Mouse (Mus musculus) adrenal gland, postnatal 25 days (tissue): ENCODE data around the gene Pdcd1lg2. TPM values are rescaled to one million over a fixed set of nuclear protein-coding genes. Genes with fewer than 3 reads are reported as not detected.

Source experiments
- DNase-seq: peaks from one replicate; pipeline ENCODE4 v3.0.0; 2021; ENCODE audit warnings: mixed read lengths
- total RNA-seq: library from RNA; stranded (reverse); gene quantifications from 2 replicates; pipeline ENCODE4 v1.2.3, GENCODE M21; 2021

The Pdcd1lg2 gene
- total RNA-seq, 1 experiment from 2014 or later: not detected

DNA sequence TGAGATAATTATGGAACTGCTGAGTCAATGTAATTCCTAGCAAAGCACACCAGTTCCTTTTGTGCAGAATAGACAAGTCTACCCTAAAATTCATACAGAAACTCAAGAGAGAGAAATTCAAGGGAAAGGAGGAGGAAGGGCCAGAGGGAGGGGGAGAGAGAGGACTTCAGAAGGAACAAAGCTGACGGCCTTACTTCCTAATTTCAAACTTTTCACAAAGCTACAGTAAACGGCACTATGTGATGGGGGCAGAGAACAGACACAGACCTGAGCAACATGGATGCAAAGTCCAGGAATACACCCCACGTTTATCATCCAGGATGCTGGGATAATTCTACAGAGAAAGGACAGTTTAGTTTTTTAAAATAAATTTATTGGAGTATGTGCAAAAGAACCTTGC lies 8.8 kb downstream of the Pdcd1lg2 start:
- no peak for DNase-seq

DNA sequence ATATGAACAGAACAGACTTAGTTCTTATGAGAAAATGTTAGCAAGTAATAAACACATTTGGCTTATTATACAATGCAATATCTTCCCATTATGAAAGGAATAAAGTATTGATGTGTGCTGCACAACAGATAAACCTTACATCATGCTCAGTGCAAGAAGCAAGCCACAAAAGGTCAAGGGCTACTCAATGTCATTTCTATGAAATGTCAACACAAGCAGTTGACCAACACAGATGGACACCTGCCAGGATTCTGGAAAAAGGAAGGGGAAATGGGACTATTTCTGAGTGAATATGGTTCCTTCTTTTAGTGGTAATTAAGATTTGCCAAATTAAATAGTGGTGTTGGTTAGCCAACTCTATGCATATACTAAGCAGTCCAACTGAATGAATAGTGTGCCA lies 9.2 kb downstream of the Pdcd1lg2 start:
- DNase-seq: peak; percentile 19

DNA sequence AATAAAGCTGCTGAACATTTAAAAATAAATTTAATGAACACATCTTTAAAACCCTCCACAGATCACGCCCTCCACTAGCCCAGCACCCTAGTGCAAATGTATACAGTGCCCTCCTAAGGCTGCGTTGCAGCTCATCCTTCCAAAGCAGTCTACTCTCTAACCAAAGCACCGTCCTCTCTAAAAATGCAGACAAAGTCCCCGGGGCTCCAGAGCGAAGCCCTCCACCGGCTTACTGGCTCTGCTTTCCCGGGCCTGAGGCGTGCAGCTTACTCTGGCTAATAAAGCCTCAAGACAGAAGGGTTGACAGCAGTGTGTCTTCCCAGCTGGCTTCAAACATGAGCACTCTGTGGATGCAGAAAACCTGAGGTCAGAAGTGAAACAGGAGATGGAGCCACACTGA lies 9.7 kb downstream of the Pdcd1lg2 start:
- no peak for DNase-seq

DNA sequence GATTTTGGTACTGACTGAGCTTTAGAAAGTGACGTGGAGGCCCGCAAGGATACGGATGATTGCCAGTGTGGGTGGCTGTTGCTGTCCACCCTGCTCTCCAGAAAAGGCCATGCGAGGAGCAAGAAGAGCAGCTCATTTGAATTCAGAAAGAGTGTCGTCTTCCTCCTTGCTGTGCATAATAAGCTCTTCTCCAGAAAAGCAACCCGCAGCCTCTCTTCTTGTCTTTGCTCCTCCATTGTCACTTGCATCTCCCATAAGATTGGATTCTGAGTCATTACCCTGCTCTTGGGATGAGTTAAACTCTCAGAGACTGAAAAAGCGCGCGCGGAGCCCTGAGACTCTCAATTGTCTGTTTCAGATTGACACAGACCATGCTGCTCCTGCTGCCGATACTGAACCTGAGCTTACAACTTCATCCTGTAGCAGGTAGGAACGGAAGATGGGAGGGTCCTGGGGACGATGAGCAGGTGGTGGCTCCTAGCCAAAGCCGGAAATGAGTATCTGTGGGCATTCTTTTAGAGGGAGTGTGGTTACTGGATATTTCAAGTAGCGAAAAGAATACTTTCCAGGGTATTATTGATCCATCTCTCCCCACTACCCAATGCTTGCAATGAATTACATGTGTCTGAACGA lies 11.4 kb downstream of the Pdcd1lg2 start:
- no peak for DNase-seq

DNA sequence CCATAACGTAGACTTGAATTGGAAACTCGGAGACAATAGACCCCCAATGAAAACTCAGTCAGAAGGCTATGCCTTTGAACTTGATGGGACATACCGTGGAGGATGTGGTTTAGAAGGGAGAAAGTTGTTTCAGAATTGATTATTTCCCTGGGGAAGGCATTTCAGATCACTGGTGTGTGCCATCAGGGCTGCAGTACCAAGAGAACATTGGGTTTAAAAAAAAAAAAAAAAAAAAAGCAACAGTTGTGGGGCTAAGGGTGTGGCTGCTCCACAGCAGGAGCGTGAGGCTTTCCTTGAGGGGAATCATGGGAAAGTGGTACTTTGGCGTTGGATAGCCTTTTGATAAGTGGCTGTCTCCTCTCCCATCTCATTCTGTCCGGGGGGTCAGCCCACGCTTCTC lies 12.1 kb downstream of the Pdcd1lg2 start:
- DNase-seq: no peak

DNA sequence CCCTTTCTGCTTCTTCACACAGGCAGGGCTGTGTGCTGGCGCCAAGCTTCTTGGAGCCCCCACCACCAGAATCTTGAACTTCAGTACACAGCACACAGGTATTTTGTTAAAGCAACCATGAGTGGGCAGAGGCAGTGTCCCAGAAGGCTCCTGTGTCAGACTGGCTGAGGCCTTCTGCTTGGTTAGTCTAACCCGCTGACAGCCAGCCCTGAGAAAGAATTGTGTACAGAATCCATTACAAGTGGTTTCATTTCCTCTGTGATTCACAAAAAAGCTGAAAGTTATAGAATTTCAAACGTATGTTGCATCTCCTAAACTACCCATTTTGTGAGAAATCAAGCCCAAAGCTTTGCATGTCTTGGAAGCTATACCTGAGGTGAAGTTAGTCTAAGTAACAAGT lies 19.8 kb downstream of the Pdcd1lg2 start:
- DNase-seq: no peak

DNA sequence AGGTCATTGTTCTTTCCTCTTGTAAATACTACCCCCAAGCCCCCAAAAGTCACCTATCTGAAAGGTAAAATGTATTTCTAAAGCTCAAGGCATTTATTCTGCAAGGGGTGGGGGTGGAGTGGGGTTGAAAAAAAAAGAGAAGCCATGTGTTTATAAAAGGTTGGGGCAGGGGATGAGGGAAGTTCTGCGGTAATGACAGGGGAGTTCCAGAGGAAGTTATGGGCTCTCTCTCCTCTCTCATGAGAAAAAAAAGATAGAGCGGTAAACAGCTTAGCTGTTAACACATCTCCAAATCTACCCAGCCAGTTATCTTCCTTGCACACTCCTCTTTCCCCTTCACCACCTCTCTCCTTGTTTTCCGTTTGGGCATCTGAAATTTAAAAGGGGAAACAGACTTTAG lies 20.2 kb downstream of the Pdcd1lg2 start:
- DNase-seq: no peak

DNA sequence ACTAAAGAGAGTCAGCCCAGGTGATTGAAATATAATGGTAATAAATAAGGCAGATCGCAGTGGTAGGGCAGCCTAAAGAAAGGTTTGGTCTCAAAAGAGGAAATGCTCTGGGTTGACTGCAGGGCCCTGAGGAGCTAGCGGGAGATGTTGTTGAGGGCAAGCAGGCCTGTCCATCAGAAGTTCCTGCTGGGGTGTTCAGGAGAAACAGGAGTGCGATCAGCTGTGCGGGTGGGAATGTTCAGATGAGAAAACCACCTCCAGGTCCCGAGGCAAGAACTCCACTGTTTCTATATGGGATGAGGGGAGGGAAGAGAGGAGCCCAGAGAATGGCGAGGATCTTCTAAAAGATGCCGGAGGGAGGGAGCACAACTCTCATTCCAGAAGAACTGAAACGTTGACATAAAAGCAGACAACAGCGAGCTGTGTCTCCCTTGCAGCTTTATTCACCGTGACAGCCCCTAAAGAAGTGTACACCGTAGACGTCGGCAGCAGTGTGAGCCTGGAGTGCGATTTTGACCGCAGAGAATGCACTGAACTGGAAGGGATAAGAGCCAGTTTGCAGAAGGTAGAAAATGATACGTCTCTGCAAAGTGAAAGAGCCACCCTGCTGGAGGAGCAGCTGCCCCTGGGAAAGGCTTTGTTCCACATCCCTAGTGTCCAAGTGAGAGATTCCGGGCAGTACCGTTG lies 26.2 kb downstream of the Pdcd1lg2 start:
- no peak for DNase-seq

DNA sequence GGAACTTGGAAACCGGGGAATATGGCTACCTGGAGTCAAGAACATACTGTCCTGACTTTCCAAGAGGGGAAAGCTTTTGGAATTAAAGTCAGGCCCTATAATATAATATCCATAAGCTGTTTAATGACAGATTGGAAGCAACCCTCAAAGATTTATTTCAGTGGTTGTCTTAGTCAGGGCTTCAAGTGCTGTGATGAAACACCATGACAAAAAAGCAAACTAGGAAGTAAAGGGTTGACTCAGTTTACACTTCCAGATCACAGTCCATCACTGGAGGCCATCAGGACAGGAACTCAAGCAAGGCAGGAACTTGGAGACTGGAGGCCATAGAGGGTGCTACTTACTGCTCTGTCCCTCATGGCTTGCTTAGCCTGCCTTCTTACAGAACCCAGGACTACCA lies 27.1 kb downstream of the Pdcd1lg2 start:
- no peak for DNase-seq

DNA sequence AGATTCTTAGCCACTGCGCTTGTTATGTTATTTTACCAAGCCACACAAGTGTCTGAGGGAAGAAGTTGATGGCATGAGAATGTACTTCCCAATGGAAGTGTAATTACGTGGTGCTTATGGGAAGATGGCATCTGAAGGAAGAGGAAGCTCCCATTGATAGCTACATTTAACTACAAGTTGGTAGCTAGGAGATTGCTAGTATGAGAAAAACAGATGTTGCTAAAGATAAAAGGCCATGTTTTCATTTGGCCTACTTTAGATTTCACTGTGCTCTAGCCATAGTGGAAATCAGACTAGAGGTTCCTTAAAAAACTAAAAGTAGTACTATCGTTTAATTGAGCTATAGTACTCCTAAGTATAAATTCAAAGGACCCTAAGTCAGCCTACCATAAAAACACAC lies 28.5 kb downstream of the Pdcd1lg2 start:
- no peak for DNase-seq

DNA sequence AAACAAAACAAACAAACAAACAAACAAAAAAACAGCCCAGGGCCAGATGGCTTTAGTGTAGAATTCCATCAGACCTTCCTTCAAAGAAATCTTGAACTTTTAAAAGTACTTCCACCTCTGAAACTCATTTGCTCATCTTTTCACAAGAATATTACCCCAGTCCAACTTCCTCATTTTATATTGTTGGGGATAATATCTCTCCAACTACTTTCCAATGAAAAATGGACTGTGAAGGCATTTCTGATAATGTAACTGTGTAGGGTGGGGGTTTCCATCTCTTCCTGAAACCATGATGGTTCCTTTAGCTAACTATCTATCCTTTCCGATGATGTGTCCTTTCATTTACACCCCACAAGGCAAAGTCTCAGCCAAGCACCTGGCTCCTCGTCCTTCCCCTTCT lies 31.8 kb downstream of the Pdcd1lg2 start:
- no peak for DNase-seq

DNA sequence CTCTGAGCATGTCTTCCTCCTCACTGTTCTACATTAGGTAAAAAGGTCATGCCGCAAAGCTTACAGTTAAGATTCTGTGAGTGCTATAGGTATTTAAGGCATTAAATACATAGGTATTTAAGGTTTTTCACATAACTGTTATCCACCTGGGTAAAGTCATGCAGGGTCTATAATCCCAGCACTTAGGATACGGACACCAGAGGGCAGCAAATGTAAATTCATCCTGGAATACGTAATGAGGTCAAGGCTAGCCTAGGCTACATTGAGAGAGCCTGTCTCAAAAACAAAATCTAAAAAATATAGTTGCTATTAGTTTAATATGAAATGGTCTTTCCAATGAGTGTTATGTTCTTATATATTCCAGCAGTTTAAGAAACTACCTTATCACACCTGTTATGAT lies 33.6 kb downstream of the Pdcd1lg2 start:
- no peak for DNase-seq

DNA sequence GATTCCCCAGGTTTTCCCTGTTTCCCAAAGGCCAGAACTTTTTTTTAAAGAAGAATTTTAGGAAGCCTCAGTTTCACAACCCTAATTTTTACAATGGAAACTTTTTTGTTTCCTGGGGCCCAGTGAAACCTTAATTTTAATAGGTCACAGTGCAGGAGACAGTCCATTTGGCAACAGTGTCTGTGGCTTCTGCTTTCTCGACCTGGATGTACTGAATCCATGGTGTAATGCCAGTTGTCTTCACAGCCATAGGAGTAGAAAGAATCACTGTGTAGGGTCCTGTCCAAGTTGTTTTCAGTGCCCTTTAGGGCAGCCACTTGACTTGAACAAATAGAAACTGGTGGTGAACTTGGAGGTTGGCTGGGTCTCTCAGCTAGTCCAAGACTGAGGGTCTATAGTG lies 37.7 kb downstream of the Pdcd1lg2 start:
- no peak for DNase-seq

DNA sequence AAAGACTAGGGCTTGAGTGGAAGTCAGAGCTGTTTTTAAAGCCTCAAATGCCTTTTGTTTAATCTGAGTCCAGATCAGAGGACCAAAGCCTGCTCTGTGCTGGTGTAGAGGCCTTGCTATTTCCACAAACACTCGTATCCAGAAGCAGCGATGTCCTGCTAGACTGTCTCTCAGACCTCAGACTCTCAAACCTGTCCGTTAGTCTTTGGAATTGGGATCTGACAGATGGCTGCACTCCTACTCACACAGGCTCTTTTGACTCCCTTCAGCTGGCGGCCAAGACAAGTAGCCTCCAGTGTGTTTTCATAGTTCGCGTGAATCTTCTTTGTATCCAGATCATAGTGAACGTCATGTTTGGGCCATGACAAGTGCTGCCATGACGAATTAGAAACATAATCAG lies 39.7 kb downstream of the Pdcd1lg2 start:
- DNase-seq: no peak

DNA sequence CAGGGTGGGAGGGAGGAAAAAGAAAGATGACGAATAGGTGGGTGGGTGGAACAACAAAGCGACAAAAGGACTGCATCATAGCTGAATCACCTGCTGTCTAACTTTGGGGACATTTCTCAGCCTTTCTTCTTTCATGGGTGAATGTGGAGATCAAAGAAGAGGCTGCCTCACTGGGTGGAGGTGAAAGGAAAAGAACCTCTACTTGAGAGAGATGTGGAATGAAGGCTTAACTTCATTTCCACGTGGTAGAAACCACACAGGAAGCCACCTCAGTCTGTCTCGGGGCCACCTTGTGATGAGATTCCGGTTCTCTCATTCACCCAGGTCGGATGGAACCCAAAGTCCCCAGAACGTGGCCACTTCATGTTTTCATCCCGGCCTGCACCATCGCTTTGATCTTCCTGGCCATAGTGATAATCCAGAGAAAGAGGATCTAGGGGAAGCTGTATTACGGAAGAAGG lies 43.5 kb downstream of the Pdcd1lg2 start:
- no peak for DNase-seq

DNA sequence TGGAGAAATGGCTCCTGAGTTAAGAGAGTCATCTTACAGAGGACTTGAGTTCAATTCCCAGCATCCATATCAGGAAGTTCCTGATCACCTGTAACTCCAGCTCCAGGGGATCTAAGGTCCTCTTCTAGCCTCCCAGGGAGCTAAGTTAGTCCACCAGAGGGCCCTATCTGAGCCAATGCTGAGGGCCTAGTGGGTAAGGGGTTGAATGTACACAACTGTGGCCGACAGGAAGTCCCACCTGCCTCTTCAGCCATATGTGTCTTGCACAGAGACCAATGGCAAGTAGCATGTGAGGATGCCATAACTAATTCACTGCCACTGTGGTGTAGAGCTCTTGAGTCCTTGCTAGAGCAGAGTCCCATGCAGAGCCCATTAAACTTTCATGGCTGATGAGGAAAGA lies 44.4 kb downstream of the Pdcd1lg2 start:
- DNase-seq: no peak

DNA sequence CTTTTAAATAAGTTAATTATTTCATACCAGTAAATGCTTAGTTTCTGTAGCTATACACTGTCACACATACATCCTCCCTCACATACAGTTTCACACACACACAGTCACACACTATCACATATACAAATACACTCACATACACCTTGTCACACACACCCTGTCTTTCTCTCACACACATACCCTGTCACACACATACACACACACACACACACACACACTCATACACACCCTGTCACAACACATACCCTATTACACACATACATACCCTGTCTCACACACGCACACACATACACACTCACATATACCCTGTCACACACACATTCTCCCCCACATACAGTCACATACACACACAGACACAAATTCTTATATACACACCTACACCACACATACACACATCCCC lies 47.3 kb downstream of the Pdcd1lg2 start:
- no peak for DNase-seq

DNA sequence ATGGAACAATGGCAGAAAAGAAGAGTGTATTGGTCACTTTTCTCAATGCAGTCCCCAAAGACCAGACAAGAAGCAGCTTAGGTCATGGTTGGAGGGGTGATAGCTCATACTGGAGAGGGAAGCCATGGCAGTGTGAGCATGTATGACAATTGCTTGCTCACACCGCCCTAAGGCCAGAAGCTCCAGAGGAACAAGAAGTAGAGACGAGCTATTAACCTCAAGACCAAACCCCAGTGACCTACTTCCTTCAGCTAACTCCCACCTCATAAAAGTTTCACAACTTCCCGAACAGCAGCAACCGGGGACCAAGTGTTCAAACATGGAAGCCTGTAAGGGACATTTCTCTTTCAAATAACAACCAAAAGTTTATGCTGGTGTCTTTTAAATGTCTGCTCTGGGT lies 51.7 kb downstream of the Pdcd1lg2 start:
- DNase-seq: no peak

DNA sequence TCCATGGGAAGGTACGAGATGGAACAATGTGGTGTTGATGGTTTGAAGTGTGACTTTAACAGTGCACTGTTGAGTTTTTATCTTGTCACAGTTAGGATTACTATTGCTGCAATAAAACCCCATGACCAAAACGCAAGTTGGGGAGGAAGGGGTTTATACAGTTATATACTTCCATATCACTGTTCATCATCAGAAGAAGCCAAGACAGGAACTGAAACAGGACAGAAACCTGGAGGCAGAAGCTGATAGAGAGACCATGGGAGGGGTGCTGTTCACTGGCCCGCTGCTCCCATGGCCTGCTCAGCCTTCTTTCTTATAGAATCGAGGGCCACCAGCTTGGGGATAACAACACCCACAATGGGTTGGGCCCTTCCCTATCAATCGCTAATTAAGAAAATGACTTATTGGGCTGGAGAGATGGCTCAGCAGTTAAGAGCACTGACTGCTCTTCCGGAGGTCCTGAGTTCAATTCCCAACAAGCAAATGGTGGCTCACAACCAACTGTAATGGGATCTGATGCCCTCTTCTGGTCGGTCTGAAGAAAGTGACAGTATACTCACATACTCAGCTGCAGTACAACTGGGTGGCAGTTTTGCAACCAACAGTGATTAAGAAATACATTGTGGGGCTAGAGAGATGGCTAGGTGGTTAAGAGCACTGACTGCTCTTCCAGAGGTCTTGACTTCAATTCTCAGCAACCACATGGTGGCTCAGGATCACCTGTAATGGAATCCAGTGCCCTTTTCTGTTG lies 53.1 kb downstream of the Pdcd1lg2 start:
- no peak for DNase-seq

DNA sequence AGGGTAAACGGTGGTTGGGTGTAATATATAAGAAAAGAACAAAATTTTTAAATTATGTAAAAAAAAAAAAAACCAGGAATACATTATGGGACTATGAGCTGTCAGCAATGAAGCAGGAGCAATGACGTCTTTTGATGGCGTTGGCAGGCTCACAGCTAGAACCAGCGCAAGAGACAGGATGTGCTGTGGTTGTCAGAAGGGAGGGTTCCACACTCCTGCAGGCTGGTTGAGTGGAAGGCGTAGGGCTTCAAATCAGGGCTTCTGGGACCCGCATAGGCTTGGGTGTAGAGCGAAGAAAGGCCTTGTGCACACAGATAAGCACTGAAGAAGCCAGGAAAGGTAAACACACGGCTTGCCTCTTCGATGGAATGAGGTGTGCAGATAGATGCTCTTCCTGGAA lies 56.1 kb downstream of the Pdcd1lg2 start:
- no peak for DNase-seq

DNA sequence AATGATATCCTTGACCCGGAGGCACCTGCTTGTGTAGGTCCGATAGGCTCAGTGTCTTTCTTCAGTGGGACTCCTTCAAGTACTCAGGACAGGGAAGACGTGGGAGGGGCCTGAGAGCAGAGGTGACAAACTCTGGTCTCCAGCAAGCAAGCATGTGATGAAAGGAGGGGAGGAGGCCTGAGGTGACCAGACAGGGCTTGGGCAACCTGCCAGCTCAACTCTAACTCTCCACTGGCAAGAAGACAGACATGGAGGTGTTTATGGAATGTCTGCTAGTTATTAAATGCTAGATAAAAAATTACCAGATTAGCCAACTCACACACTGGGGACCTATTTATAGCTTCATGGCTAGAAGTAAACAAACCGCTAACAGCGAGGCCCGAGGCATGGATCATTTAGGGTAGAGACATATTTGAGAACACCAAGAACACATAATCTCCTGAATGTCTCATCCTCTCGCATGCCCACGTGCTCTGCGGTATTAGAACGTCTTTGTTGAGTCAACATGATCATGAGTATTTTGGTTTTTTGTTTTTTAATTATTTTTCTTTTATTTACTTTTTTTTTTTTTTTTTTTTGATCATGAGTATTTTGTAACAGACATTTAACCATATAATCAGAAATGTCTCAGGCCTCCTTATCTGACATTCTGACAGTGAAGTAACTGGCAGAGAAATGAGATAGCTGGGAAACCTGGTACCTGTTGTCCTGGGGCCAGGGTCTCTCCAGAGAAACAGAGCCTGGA lies 58.4 kb downstream of the Pdcd1lg2 start:
- DNase-seq: peak; percentile 17

DNA sequence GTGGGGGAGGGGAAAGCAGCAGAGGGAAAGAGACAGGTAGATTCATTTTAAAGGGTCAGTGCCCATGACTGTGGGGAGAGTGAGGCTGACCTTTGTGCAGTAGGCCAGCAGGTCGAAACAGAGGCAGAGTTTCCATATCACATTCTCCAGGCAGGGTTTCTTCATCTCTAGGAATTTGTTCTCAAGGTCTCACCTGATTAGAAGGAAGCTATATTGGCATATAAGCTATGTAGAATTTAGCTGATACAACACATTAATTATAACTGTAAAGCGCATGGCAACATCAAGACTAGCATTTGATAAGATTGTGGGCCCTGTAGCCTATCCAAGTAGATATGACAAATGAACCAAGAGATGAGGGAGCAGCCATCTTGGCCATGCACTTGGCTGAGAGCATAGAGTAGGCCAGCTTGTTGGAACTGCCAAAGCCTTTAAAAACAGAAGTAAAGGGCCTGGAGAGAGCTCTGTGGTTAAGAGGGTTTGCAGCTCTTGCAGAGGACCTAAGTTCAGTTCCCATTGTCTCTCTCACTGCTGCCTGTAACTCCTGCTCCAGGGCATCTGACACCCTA lies 59.1 kb downstream of the Pdcd1lg2 start:
- no peak for DNase-seq

DNA sequence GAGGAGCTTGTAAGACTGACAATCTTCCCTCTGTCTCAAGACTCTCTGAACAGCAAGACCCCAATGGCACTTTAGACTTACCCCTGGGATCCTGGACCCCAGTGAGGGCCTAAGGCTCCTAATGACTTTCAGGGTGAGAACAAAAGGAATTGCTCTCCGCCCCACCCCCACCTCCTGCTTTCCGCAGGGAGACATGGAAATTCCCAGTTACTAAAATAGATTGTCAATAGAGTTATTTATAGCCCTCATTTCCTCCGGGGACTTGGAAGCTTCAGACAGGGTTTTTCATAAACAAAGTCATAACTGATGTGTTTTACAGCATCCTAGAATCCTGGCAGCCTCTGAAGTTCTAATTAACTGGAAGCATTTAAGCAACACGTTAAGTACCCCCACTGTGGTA lies 59.9 kb downstream of the Pdcd1lg2 start:
- peak; percentile 29 for DNase-seq
